Mouse (Mus musculus) thymus, adult 2 months (tissue): ENCODE measurements around the gene Ddx39b.

Experiments
- CTCF ChIP-seq: fragments of 200-500 bp; IDR thresholded peaks from 2 replicates; pipeline ENCODE4 v1.5.1; 2012; ENCODE audit warnings: mild to moderate bottlenecking, control low read depth, low read length, moderate library complexity, borderline replicate concordance; ENCODE audit not compliant: control insufficient read depth, poor library complexity, insufficient read depth; ENCODE audit errors: extremely low read depth
- POLR2A ChIP-seq: fragments of 200-500 bp; IDR thresholded peaks from 2 replicates; pipeline ENCODE4 v1.6.1; 2012; ENCODE audit warnings: mild to moderate bottlenecking, low read length, control low read depth, moderate library complexity; ENCODE audit not compliant: control insufficient read depth, poor library complexity, insufficient read depth; ENCODE audit errors: extremely low read depth

DNA sequence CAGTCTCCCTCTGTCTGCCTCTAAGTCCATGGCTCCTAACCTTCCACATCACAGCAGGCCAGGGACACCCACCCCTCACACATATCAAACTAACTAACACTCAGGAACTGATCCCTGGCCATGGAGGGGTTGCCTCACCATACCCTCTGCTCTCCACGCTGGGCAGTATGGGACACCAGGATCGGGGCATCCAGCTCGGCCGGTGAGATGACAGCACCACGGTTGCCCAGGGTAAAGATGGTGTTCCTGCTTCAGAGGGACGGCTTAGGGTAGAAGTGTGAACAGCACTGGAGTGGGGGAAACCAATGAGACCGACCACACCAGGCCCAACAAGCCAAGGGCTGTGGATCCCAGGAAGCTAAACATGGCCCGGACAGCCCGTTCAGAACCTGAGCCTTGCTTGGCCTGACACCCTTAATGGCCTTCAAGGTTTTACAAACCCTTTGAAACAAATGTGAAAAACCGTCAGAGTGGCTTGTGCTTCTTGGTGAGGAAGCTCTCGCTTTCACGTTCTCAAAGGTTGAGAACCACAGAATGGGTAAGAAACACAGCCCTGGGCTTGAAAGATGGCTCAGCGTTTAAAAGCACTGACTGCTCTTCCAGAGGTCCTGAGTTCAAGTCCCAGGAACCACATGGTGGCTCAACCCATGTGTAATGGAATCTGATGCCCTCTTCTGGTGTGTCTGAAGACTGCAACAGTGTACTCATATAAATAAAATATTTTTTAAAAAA is 37.6 kb downstream of the Ddx39b start:
- TF ChIP-seq CTCF (no peak), POLR2A (no peak)
